Mouse (Mus musculus): ENCODE data around the gene Chst15. TPM values are rescaled to one million over a fixed set of nuclear protein-coding genes. Genes with fewer than 3 reads are reported as not detected.

The Chst15 gene
- total RNA-seq, 1 experiment from 2014 or later, result 15.6 TPM

DNA sequence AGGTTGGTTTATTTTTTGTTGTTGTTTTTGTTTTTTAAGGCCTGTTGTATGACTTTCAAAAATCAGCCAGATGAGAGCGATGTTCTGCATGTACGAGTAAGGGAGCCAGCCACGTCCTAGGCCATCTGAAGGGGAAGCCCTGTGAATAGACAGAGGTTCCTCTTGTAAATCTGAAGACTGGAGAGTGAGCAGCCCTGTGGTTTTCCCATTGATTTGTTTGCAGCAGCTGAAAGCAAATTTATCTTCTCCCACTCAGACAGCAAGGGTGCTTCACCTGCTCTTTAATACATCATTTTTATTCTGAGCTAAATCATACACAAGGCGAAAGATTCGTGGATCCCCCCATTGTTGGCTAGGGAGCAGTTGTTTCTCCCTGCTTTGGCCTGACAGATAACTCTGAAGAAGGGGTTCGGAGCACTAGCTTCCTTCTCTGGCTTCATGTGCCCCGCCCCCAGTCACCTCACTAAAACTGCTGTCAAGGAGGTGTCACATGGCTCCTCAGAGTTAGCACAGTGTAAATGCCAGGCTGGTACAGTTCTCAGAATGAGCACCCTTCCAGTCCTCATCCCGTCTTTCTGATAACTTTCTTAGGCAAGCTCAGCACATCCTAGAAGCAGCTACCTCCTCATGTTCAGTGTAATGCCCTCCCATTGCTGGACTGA lies 12.5 kb downstream of the Chst15 start:
- 0 out of 2 replicates have a peak, but pooled peaks have one; percentile 31 for ATAC-seq (replicated peaks; ENCODE audit: low read depth, poor library complexity, severe bottlenecking)

DNA sequence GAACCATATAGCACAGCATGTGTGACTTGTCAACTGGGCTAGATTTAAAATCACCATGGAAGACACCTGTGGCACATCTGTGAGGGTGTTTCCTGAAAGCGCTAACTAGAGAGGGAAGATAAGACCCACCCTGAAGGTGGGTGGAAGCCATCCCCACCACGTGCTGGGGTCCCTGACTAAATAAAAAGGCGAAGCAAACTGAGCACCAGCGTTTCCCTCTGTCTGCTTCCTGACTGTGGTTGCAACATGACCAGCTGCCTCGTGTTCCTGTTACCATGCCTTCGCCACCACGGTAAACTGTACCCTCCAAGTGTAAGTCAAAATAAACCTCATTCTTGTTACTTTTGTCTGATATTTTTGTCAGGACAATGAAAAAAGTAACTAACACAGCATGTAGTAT lies 13.0 kb downstream of the Chst15 start:
- ATAC-seq (replicated peaks; ENCODE audit: low read depth, poor library complexity, severe bottlenecking), result peak; percentile 78

DNA sequence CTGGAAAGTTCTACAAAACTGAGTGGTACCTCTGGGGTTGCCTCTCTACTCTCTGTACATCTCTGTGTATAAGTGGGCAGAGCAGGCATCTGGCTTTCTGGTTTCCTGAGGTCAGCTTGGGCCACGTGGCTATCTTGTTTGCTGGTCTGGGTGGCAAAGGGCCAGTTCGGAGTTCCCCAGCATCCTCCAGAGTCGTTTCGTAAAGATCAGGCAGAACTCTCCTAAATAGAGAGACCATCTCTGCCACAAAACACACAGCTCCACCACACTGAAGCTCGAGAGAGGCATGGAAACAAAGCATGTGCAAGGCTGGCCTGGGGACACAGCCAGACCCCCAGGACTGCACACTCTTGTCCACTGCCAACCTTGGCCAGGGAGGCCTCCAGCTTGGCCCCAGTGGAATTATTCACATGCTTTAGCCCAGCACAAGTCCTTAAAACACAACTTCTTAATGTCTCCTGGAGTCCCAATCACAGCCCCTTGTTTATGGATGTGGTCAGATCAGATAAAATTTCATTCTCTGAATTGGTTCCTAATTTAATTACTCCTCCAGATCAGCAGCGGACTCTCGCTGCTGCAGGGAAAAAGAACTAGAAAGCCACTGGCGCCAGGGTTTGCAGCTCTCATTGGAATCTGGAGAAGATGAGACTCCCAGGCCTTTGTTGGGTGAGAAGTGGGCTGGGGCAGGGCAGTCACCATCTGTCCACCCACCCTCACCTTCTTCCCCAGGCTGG lies 14.4 kb downstream of the Chst15 start:
- ATAC-seq (replicated peaks; ENCODE audit: low read depth, poor library complexity, severe bottlenecking), result no peak

DNA sequence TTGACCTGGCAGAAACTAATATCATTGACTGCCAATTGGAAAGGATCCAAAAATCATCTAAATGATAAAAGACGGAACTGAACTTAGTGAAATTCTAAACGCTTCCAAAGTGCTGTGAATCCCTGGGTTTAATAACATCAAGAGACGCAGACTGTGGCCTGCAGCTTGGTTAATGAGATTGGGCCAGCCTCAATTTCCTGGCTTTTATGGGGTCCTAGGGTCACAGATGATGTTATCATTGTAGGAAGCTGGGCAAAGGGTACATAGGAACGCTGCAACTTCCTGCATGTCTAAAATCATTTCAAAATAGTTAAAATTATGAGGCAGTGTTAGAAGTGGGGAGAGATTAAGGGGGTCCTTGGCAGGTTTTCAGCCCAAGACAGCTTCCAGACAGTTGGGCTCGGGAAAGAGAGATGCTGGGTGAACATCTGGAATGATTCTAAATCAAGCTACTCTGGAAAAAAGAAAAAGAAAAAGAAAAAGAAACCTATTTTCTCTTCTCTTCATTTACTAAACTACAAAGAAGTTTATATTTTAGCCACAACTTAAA lies 17.3 kb downstream of the Chst15 start:
- ATAC-seq (replicated peaks; ENCODE audit: low read depth, poor library complexity, severe bottlenecking), result no peak

DNA sequence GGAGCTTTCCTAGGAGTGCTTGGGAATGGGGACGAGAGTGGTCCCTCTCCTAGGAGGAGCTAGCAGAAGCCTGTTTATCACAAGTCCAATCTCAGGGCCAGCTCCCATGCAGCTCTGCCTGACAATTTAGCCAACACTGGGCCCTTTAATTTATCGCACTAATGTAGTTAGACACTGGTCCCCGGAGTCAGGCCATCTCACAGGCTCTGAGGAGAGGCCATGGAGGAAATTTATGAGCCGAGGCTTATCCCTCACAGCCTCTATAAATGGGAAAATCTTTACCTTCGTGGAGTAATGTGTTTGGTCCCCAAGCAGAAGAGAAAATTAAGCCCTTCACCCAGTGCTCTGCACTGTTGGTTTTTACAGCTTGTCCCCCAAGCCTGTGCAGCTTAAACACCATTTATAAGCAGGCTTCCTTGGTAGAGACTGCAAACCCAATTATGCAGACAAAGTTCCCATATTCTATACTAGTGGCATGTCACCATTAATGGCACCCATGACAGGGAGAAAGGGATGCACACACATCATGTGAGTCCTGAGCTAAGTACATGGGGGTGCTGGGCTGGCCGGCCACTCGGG lies 18.5 kb downstream of the Chst15 start:
- ATAC-seq (replicated peaks; ENCODE audit: low read depth, poor library complexity, severe bottlenecking), result no peak

DNA sequence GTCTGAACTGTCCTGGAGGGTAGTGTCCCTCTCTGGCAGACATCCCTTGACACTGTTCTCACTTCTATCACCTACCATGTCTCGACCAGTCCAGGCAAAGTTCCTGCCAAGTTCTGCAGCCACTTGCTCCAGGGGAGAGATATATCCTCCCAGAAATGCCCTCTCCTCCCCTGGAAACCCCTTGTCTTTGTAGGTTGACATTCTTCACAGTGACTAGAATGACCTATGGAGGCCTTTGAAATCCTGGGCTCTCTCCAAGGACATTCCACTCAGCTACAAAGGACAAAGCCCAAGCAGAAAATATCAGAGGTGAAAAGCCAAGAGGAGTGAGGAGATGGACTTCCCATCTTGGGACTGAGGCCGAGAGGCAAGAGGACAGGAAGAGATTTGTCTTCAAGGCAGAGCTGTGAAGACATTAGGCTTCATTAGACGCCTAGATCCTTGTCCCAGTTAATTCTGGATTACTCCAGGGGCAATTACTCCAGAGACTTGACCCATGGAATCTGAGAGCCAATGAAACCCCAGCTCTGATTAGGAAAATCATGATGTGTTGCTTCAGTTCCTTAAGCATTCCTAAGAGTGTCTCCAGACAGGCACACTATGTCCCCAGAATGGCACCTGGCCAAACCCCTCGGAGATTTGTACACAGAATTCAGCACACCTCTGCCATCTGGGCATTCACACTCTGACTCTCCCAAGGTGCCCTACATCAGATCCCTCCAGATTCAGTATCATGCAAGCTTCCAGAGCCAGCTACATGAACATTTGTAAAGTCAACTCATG lies 20.2 kb downstream of the Chst15 start:
- ATAC-seq (replicated peaks; ENCODE audit: low read depth, poor library complexity, severe bottlenecking), result no peak

DNA sequence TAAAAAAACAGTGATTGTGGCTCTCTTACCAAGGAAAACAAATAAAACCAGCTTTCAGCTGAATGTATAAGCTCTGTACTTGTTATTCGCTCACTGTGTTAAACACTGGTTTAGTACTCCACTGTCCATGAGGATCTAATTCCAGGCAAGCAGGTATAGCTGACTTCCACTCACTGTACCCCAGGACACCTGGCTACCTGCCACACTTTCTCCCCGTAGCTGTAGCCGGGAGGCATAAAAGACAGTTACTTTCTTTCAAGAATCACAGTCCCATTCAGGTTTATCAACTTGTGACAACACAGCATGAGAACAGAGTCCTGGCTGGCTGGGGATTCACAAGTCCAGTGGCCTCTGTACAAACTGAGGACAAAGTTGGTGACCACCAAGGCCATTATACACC lies 20.9 kb downstream of the Chst15 start:
- no peak for ATAC-seq (replicated peaks; ENCODE audit: low read depth, poor library complexity, severe bottlenecking)

DNA sequence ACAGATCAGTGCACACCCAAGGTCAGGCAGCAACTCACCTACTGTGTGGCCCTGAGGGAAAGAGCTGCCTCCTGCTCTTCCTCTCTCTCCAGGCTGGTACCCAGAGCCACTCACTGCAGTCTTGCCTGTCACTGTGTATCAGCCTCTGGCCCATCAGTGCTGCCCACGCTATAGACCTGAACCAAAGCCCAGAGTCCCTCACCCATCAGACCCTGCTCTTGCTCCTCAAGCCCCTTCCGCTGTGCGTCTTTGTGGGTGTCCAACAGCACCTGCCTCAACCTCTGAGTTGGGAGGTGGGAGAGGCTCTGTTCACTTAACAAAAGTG lies 29.7 kb downstream of the Chst15 start:
- ATAC-seq (replicated peaks; ENCODE audit: low read depth, poor library complexity, severe bottlenecking), result no peak

DNA sequence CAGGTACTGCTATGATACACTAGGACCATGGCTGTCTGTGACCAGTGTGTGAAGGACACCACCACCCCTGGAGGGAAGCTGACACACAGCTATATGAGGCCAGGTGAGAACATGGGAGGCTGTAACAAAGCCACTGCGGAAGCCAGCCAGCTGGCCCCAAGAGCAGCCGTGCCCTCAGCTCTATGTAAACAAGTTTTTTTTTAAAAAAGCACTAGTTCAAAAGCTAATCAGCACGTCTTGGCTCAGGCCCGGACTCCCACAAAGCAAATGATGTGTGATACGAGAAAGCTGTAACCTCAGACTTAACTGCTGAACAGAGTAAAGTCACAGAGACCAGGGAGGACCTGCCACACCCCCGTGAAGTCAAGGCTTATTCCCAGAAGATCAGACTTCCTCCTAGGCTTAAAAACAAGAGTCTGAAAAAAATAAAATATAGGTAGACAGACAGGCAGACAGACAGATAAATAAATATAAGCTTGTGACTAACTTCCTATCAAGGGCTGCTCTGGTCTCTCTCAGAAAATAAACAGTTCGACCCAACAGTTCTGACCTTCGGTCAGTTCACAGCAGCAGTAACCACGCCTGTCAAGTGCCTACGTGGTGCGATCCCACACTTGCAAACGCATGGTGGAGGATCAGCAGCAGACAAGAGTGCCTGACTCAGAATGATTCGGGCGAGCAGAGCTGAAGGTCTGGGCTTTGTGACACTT lies 30.2 kb downstream of the Chst15 start:
- ATAC-seq (replicated peaks; ENCODE audit: low read depth, poor library complexity, severe bottlenecking), result peak; percentile 20; the same call in 1 of the 2 replicates

DNA sequence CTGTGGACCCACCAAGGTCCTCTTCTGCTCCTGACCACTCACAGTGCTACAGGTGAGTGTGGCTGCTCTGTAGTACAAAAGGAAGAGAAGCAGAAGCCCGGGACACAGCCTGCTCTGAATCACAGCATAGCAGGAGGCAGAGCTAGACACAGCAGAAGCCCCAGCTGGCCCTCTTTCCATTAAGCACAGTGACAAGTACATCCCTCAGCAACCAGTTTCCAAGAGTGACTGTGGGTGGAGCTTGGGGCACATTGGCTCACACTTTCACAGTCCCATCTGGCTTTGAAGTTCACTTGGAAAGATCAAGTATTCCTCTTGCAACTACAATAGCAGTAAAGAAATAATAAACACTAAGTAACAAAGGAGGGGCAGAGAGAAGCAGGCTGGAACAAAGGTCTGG lies 32.2 kb downstream of the Chst15 start:
- ATAC-seq (replicated peaks; ENCODE audit: low read depth, poor library complexity, severe bottlenecking), result no peak

DNA sequence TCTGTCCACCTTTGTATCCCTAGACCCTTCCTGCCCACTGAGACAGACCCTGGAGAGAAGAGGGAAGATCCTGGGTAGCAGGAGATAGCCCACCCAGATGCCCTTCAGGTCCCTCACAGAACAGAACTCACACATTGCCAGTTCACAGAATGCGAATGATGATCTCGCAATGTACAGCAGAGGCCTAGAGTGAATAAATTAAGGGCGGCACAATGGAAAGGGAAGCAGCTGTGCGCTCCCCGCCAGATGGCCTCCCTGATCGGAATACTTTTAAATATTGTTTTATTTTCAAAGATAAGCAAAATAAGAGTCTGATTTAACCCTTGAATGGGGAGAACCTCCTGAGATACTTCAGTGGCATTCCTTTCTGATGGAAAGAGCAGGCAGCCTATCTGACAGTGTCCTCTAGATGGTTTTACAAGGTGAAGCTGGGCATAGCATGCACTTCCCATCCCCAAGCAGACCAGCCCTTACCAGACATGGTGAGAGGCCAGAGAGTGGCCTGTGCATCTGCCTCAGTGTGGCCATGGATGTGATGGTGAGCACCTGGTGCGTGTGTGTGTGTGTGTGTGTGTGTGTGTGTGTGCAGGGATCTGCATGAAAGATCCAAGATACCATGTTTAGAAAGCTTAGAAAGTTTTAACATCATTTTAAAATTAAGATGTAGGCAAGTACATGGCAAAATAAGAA lies 32.8 kb downstream of the Chst15 start:
- ATAC-seq (replicated peaks; ENCODE audit: low read depth, poor library complexity, severe bottlenecking), result peak; percentile 37

DNA sequence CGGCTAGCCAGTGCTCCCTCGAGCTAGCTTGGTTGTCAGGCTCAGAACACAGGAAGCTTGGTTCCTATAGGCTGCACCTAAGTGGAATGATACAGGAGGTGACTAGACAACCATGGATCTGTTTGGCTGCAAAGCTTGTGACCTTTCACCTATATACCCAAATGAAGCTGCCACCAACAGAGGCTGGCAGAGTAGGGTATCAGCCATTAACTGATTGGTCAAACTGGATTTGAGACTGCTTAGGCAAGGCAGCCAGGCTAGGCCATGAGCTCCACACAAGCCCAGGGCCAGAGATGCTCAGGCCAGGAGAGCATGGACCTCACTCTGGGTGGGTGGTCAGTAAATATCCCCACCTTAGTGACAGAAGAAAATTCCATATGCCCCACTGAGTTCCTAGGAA lies 34.5 kb downstream of the Chst15 start:
- no peak for ATAC-seq (replicated peaks; ENCODE audit: low read depth, poor library complexity, severe bottlenecking)

DNA sequence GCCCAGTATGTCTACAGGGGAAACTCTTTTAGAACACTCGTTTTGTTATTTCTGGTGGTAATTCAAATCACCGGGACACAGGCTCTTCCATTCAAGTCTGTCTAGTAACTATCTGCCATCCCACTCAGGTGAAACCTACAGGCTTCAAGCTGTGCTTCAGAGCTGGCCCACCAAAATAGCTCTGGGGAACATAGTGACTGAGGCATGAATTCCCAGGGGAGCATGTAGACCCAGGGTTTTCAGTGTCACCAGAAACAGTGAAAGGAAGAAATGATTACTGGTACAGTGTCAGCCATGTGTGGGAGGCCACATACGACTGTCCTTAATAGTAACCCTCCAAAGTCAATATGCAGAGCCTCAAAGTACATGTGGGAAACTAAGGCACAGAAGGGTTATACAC lies 34.9 kb downstream of the Chst15 start:
- no peak for ATAC-seq (replicated peaks; ENCODE audit: low read depth, poor library complexity, severe bottlenecking)

DNA sequence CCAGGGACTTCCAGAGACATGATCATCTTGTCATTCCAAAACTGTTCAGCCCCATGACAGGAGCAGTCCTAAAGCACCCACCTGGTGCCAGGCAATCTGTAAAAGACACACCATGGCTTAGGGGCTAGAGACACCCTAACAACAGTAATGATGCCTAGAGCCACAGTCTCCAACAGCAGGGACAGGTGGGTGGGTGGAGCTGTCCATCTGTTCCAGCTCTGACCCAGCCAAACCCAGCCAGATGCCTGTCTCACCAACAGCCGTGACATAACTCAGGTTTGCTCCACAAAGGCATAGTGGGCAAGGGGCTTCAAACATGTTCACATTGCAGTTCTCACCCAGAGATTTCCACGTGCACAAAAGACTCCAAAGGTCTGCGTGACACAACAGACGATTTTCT lies 35.3 kb downstream of the Chst15 start:
- no peak for ATAC-seq (replicated peaks; ENCODE audit: low read depth, poor library complexity, severe bottlenecking)

DNA sequence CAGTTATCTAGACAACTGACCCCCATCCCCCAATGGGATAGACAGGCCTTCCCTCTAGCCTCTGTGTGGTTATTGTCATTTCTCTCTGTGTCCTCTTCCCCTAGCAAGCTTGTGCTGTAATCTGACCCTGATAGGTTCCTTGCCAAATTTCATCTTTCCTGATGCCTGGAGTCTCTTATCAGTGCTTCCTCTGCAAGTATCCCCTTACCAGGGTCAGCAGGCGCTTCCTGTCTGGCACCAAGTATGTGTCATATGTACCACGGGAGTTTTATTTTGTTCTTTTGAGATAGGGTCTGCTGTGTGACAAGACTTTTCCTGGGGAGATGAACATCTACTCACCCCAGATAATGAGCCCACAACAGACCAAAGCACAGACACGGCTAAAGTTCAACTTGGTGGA lies 38.4 kb downstream of the Chst15 start:
- ATAC-seq (replicated peaks; ENCODE audit: low read depth, poor library complexity, severe bottlenecking), result peak; percentile 55

DNA sequence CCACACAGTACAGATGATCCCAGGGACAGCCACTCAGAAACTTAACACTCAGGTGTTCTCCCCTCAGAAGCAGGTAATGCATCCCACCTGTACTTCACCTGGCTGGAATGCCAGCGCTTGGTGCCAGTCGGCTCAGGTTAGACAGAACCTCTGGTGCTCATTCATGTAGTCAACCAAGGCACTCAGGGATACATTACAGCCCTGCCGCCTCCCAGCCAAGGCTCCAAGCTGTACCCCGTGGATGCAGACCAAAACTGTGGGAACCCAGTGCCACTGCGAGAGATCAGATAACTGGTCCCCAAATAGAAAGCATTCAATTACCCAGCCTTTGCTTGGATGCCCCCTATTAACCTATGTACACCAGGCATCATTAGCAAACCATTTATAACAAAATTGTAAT lies 40.7 kb downstream of the Chst15 start:
- ATAC-seq (replicated peaks; ENCODE audit: low read depth, poor library complexity, severe bottlenecking), result no peak

DNA sequence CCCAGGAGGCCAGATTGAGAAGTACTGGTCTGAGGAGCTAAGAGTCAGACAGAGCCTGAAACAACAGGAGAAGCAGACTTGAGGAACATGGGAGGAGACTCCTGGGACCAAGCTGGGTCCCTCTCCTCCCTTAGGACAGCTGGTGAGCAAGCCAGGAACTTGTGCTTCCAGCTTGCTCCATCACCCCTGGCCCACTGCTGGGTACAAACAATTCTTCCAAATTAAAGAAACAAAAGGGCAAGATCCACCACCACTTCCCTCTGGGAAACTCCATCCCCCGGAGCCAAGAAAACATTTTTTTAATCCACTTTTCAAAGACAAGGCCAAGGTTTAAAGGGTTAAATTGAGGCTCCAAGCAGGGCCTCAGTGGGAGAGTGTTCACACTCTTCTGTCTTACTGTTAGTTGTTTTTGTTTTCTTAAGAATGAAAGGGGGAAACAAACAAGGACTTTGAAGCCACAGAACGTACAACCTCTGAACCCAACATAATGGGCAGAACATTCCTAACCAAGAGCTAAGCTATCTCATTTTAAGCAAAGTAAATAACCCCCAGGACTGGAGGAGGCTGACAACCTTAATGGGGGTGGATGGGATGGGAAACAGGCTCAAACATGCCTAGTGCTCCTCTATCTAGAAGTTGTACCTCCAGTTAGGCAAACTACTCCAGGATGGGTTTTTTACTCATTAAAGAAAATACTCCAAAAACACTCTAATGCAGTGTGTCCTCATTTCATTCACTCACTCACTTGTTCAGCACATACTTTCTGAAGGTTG lies 43.1 kb downstream of the Chst15 start:
- no peak for ATAC-seq (replicated peaks; ENCODE audit: low read depth, poor library complexity, severe bottlenecking)

DNA sequence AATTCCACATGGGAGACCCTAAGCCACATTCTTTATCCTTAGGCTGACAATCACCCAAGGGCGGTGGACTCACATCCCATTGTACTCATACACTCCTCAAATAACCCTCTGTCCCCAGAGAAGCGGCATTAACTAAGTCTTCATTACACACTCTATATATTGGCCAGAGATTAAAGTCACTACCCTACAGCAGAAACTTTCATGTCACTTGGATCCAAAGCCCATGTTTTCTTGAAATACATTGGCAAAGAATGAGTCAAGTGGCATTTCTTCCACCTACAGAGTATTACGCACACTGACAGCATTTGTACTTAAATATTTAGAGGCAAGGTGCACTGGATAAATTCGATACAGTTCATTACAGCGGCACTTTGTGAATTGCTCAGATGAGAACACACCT lies 44.0 kb downstream of the Chst15 start:
- ATAC-seq (replicated peaks; ENCODE audit: low read depth, poor library complexity, severe bottlenecking), result no peak

DNA sequence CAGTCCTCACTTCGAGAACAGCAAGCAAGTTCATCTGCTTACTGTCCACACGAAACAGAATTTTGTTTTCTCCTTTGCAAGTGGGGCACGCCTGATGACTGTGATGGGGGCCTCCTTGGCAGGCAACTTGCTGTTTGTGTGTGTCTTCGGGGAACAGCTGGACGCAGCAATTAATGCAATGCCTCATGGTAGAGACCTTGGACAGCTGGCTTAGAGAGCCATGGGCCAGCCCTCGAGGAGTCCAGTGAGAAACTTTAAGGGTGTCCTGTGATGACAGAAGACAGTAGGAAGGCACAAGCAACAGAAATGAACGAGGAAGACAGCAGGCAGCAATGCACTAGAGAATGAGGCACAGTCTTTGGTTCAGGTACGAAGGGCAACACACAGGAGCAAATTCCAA lies 46.7 kb downstream of the Chst15 start:
- ATAC-seq (replicated peaks; ENCODE audit: low read depth, poor library complexity, severe bottlenecking), result no peak

Data from common myeloid progenitor, adult 5-6 weeks (primary cell).